Mouse (Mus musculus) testis, adult 2 months (tissue): ENCODE results near the gene Mrgpra2b. TPM values are rescaled to one million over a fixed set of nuclear protein-coding genes. Genes with fewer than 3 reads are reported as not detected.
"Not testable (repeated sequence)": the region's sequence is repeated elsewhere in the genome, so short reads cannot be mapped to it uniquely, and the experiment has no call there.

Experiments used
- H3K27ac ChIP-seq: fragments of 200-500 bp; 2 replicates; pipeline ENCODE4 v1.5.1; 2012; ENCODE audit warnings: low read depth, low read length; ENCODE audit not compliant: control insufficient read depth, insufficient read depth
- H3K27me3 ChIP-seq: fragments of 200-500 bp; 2 replicates; pipeline ENCODE4 v1.6.1; 2012; ENCODE audit warnings: mild to moderate bottlenecking, low read length, moderate library complexity; ENCODE audit not compliant: control insufficient read depth, insufficient read depth
- H3K36me3 ChIP-seq: fragments of 200-500 bp; 2 replicates; pipeline ENCODE4 v1.6.1; 2012; ENCODE audit warnings: mild to moderate bottlenecking, low read length; ENCODE audit not compliant: control insufficient read depth, insufficient read depth
- H3K4me1 ChIP-seq: fragments of 200-500 bp; 2 replicates; pipeline ENCODE4 v1.6.1; 2012; ENCODE audit warnings: low read length; ENCODE audit not compliant: control insufficient read depth, insufficient read depth
- H3K4me3 ChIP-seq: fragments of 200-500 bp; 2 replicates; pipeline ENCODE4 v1.5.1; 2012; ENCODE audit warnings: low read depth, mild to moderate bottlenecking, low read length, moderate library complexity, mixed read lengths; ENCODE audit not compliant: control insufficient read depth
- polyA plus RNA-seq: library from polyadenylated mRNA; depleted of rRNA; stranded (reverse); fragments of >200 nt; gene quantifications from 2 replicates; pipeline ENCODE4 v1.2.3, GENCODE M21; 2012; rRNA removed

The Mrgpra2b gene
- polyA plus RNA-seq, 1 experiment, result 2.7 TPM

DNA sequence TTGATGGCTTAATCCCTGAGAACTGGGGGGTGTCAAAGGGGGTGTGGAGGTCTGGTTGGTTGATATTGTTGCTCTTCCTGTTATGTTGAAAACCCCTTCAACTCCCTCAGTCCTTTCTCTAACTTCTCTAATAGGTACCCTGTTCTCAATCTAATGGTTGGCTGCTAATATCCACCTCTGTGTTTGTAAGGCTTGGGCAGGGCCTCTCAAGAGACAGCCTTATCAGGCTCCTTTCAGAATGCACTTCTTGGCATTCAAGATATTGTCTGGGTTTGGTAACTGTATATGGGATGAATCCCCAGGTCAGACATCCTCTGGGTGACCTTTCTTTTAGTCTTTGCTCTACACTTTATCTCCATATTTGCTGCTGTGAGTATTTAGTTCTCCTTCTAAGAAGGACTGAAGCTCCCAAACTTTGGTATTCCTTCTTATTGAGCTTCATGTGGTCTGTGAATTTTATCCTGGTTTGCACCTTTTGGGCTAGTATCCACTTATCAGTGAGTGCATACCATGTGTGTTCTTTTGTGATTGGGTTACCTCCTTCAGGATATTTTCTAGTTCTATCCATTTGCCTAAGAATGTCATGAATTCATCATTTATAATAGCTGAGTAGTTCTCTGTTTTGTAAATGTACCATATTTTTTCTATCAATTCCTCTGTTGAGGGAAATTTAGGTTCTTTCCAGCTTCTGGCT is 100.7 kb downstream of the Mrgpra2b start:
- not testable (repeated sequence) for H3K27ac ChIP-seq, H3K27me3 ChIP-seq, H3K4me1 ChIP-seq, H3K36me3 ChIP-seq, H3K4me3 ChIP-seq

Other genes with a start within 250 kb of the Mrgpra2b start
- not detected in 2 replicates for gene Mrgpra1, start 174.6 kb downstream of the Mrgpra2b start, polyA plus RNA-seq
- 0.23 TPM in 1 of 2 replicates, not detected in the other for gene Mrgpra2a, start 76.7 kb downstream of the Mrgpra2b start, polyA plus RNA-seq
- gene Mrgpra3, start 72.5 kb upstream of the Mrgpra2b start, polyA plus RNA-seq, result not detected in 2 replicates